ENCODE assay signal across 8 mouse cellular contexts in the genomic region with DNA sequence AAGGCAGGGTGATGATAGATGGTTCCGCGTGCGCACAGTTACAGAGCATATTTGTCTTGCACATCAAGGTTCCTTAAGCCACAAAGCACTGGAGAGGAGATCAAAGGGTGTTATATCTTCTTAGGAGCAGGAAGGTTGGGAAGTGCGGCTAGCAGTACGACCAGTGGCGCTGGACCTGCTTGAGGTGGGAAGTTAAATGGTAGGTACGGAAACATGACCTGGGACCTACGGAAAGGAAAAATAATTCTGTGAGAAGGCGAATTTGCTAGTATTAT.
A peak's percentile ranks its signal among the peaks of the same experiment; 100 is the strongest.
DNase-seq lines count a peak whose midpoint lies in the region; ATAC-seq and TF ChIP-seq lines count a peak whose summit lies in the region.

No protein-coding gene starts in this region.

- H3K27ac ChIP-seq in heart, embryonic 11.5 days (ENCODE audit: low read depth, low read length): peak overlapping the region; percentile 54; the same call in 1 of the 2 replicates
- peak overlapping the region; percentile 99 for H3K27ac ChIP-seq in hindbrain, embryonic 13.5 days
- H3K27ac ChIP-seq in thymus, adult 2 months (ENCODE audit: control insufficient read depth, insufficient read depth, low read length): no peak overlapping the region

- no peak for DNase-seq in heart, adult 9 months (ENCODE audit: low spot score in 2 of 2)
- DNase-seq in ovary, postnatal 14 days (ENCODE audit: low spot score): no peak
- no peak for DNase-seq in urinary bladder, postnatal 25 days (ENCODE audit: low spot score)
- DNase-seq in thymus, adult 2 months: no peak

- peak overlapping the region; percentile 83 for H3K4me2 ChIP-seq in heart, embryonic 11.5 days
- peak overlapping the region; percentile 67 for H3K4me2 ChIP-seq in hindbrain, embryonic 13.5 days

- no peak for TF ChIP-seq CTCF in thymus, adult 2 months (IDR thresholded peaks at IDR 0.05; ENCODE audit: borderline replicate concordance, control insufficient read depth, extremely low read depth, insufficient read depth, low read length, poor library complexity)

- peak overlapping the region; percentile 45 for H3K4me3 ChIP-seq in heart, embryonic 11.5 days (ENCODE audit: low read depth, low read length)
- H3K4me3 ChIP-seq in hindbrain, embryonic 13.5 days: peak overlapping the region; percentile 50
- H3K4me3 ChIP-seq in thymus, adult 2 months (ENCODE audit: control insufficient read depth, insufficient read depth, low read length): no peak overlapping the region

- 0 out of 2 replicates have a peak, but pooled peaks have one; percentile 22 for ATAC-seq in heart, embryonic 11.5 days (replicated peaks; ENCODE audit: insufficient number of reproducible peaks, low FRiP score, low TSS enrichment)
- ATAC-seq in activated CD4-positive, CD25-positive, alpha-beta regulatory T cell, adult 4 months: peak; percentile 11
- ATAC-seq in hindbrain, embryonic 13.5 days (ENCODE audit: low FRiP score): peak; percentile 22
- ATAC-seq in megakaryocyte-erythroid progenitor cell, adult 5-6 weeks (replicated peaks; ENCODE audit: low FRiP score, low TSS enrichment, poor library complexity, severe bottlenecking): 0 out of 2 replicates have a peak, but pooled peaks have one; percentile 10

- H3K27me3 ChIP-seq in heart, embryonic 11.5 days (ENCODE audit: control insufficient read depth, insufficient read depth, low read length): peaks cover 25% of the 10 kb centered on the region
- H3K27me3 ChIP-seq in hindbrain, embryonic 13.5 days: 0 out of 2 replicates have a peak, but pooled peaks cover 3% of the 10 kb centered on the region
- peaks cover 22% of the 10 kb centered on the region for H3K27me3 ChIP-seq in thymus, adult 2 months (ENCODE audit: control insufficient read depth, insufficient read depth, low read length)

- H3K9me3 ChIP-seq in heart, embryonic 11.5 days (replicated peaks; ENCODE audit: control insufficient read depth, low read length): no peaks in the 10 kb centered on the region
- no peaks in the 10 kb centered on the region for H3K9me3 ChIP-seq in hindbrain, embryonic 13.5 days

- no peak for TF ChIP-seq POLR2A in thymus, adult 2 months (IDR thresholded peaks at IDR 0.05; ENCODE audit: control insufficient read depth, extremely low read depth, insufficient read depth, low read length, poor library complexity)

- no peaks in the 10 kb centered on the region for H3K36me3 ChIP-seq in heart, embryonic 11.5 days (ENCODE audit: control insufficient read depth, insufficient read depth, low read length)
- H3K36me3 ChIP-seq in hindbrain, embryonic 13.5 days: no peaks in the 10 kb centered on the region
- H3K36me3 ChIP-seq in thymus, adult 2 months (ENCODE audit: control insufficient read depth, insufficient read depth, low read length): no peaks in the 10 kb centered on the region

- peak overlapping the region; percentile 62 for H3K9ac ChIP-seq in heart, embryonic 11.5 days (ENCODE audit: low read depth, low read length)
- H3K9ac ChIP-seq in hindbrain, embryonic 13.5 days: peak overlapping the region; percentile 88

- WGBS in heart, embryonic 11.5 days (ENCODE audit: insufficient replicate concordance): 0% methylated on average over 9 of the region's 9 CpGs
- WGBS in hindbrain, embryonic 13.5 days: under 1% methylated on average over 9 of the region's 9 CpGs
- WGBS in thymus, adult 2 months: 1% methylated on average over 9 of the region's 9 CpGs

- H3K4me1 ChIP-seq in heart, embryonic 11.5 days (ENCODE audit: control insufficient read depth, insufficient read depth, low read length): peaks cover 3% of the 10 kb centered on the region; the same call in 1 of the 2 replicates
- peaks cover 51% of the 10 kb centered on the region for H3K4me1 ChIP-seq in hindbrain, embryonic 13.5 days (replicated peaks)
- peaks cover 7% of the 10 kb centered on the region; the same call in 1 of the 2 replicates for H3K4me1 ChIP-seq in thymus, adult 2 months (replicated peaks; ENCODE audit: control insufficient read depth, insufficient read depth, low read length)
